Mouse (Mus musculus) CD4-positive naive resting alpha-beta T cell, adult 57 days (primary cell): Measurements from ENCODE around the gene 9230102O04Rik. TPM values are rescaled to one million over a fixed set of nuclear protein-coding genes. Genes with fewer than 3 reads are reported as not detected.

Experiments
- total RNA-seq: library from RNA; stranded (reverse); gene quantifications from one replicate; pipeline ENCODE4 v1.2.4, GENCODE M21; 2023

Gene 9230102O04Rik
- total RNA-seq: not detected

GRCm38 (mm10) chr2:9888913-9889650, at the start of gene 9230102O04Rik:
Gene 9230102O04Rik, minus strand, starts transcription at chr2:9889540.

GRCm38 (mm10) chr2:9889651-9890183, 377 bp upstream of the 9230102O04Rik start, which contains the start of gene Gata3:
Gene Gata3, minus strand, starts transcription at chr2:9890034.

GRCm38 (mm10) chr2:9881051-9881591, 8.2 kb downstream of the 9230102O04Rik start, which contains the start of gene 4930412O13Rik:
Gene 4930412O13Rik, plus strand, starts transcription at chr2:9881252.

Other genes with a start within 250 kb of the 9230102O04Rik start
- not detected for gene 4930412O13Rik, start 8.3 kb downstream of the 9230102O04Rik start, total RNA-seq
- gene Gata3, start 494 bp upstream of the 9230102O04Rik start, total RNA-seq: 91.4 TPM
- 26.3 TPM for gene Taf3, start 159.1 kb upstream of the 9230102O04Rik start, total RNA-seq
- gene Atp5c1, start 191.0 kb upstream of the 9230102O04Rik start, total RNA-seq: 127 TPM
- 23.0 TPM for gene Kin, start 191.1 kb upstream of the 9230102O04Rik start, total RNA-seq
- gene Itih2, start 241.9 kb upstream of the 9230102O04Rik start, total RNA-seq: not detected